Mouse (Mus musculus) adrenal gland (tissue): ENCODE measurements around the gene Bmpr2.

ENCODE experiments used
- intact Hi-C: fragments of 180-260 bp; cut with DNase I; formaldehyde crosslinking; loops from one replicate; pipeline ENCODE4 v1.15.1; 2025

The Bmpr2 gene

DNA sequence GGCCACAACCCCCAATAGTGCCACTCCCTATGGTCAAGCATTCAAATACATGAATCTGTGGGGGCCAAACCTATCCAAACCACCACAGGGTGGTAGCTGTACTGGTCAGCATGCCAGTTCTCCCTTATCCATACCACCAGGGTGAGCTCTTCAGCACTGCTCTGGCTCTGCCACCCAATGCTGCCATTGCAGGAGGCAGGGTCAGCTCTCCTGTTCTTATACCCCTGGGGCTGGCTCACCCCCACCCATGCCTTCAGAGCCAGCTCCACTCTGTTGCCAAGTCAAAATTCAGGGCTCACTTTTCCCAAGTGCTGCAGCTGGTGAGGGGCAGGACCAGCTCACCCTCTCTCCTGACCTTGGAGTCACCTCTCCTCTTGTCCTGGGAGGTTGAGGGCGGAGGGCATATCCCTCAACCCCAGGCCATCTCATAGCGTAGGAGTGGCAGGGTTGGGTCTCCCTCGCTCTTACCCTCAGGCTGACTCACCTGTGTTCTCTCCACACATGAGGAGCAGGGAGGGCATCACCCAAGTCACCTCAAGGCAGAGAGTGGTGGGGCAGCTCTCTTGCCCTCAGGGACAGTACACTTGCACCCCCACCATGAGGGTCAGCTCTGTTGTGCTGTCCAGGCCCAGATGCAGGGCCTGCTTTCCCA lies 162.9 kb downstream of the Bmpr2 start:
- intact Hi-C loops: no loop called here

DNA sequence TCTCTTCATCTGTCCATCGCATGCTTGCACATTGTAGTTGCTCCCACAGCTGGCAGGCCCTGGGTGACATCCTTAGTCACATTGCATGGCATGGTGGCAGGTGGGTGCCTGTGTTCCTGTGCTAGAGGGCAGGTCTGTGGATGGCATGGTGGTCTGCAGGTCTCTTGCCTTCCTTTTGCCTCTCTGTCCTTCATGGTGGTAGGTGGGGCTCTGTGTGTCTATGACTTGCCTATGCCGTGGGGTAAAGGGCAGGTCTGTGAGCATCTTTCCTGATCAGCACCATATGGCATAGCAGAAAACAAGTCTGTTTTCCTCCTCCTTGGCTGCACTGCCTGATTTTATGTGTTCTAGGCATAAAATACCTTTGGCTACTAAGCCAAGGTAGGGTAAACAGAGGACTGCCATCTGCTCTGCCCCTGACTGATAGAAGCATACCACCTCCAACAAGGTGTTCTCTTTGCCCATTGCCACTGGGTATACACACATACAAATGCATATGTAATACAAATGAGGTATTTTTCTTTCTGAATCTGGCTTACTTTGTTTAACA lies 164.0 kb downstream of the Bmpr2 start:
- intact Hi-C loops: no loop called here
